ENCODE assay signal across 10 mouse cellular contexts in the genomic region with DNA sequence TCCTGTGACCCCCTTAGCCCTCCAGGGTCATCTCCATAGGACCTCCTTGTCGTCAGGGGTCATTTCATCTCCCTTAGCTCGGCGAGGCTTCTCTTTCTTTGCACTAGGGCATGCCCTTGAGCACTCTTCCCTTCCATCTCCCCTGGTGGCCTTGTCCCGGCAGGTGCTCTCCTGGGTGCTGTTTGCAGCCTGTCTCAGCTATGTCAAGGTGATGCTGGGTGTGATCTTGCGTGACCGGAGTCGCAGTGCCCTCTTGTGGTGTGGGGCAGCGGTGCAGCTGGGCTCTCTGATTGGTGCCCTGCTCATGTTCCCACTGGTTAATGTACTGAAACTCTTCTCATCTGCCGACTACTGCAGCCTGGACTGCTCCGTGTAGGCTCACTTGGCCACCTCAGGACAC. TPM values are rescaled to one million over a fixed set of nuclear protein-coding genes. Genes with fewer than 3 reads are reported as not detected.
A peak's percentile ranks its signal among the peaks of the same experiment; 100 is the strongest.
DNase-seq lines count a peak whose midpoint lies in the region; ATAC-seq and TF ChIP-seq lines count a peak whose summit lies in the region.
"Had no signal": no experiment of that assay in that cellular context is flagged by ENCODE, and none has a peak within 500 bp of the region (broad histone marks: within the 10 kb centered on the region; RNA-seq: fewer than 3 reads in every experiment).

No protein-coding gene starts in this region.

- H3K9ac ChIP-seq in midbrain, embryonic 13.5 days (replicated peaks): no peak overlapping the region
- H3K9ac ChIP-seq in midbrain, embryonic 11.5 days (ENCODE audit: low read length): no peak overlapping the region
- H3K9ac ChIP-seq: hindbrain, embryonic 15.5 days had no signal

- WGBS in midbrain, embryonic 13.5 days: 64% methylated on average over 10 of the region's 10 CpGs
- WGBS in midbrain, embryonic 11.5 days: 61% methylated on average over 10 of the region's 10 CpGs

- H3K4me1 ChIP-seq in midbrain, embryonic 13.5 days (replicated peaks): peaks cover 4% of the 10 kb centered on the region; the same call in 1 of the 2 replicates
- H3K4me1 ChIP-seq in midbrain, embryonic 11.5 days (ENCODE audit: control insufficient read depth, insufficient read depth, low read length): no peaks in the 10 kb centered on the region
- H3K4me1 ChIP-seq: hindbrain, embryonic 15.5 days had no signal

- DNase-seq in gastrocnemius, adult 2 months: peak; percentile 31
- DNase-seq in gastrocnemius, postnatal 14 days: no peak
- no peak for DNase-seq in midbrain, embryonic 11.5 days (ENCODE audit: low spot score, missing footprints)
- DNase-seq in adrenal gland, postnatal 10 days: peak; percentile 49
- peak; percentile 24 for DNase-seq in naive thymus-derived CD4-positive, alpha-beta T cell, adult 2 months (ENCODE audit: low read depth)
- DNase-seq in gastrocnemius, adult 18-20 months (ENCODE audit: low spot score): no peak
- no peak for DNase-seq in spleen, postnatal 14 days (ENCODE audit: low spot score in 2 of 2)
- DNase-seq: retina, postnatal 1 day had no signal

- H3K9me3 ChIP-seq in midbrain, embryonic 13.5 days: no peaks in the 10 kb centered on the region
- H3K9me3 ChIP-seq in midbrain, embryonic 11.5 days (ENCODE audit: control insufficient read depth, low read length): no peaks in the 10 kb centered on the region
- H3K9me3 ChIP-seq: hindbrain, embryonic 15.5 days had no signal

- H3K27ac ChIP-seq in gastrocnemius, adult 2 months: no peak overlapping the region
- H3K27ac ChIP-seq in midbrain, embryonic 13.5 days: no peak overlapping the region
- no peak overlapping the region for H3K27ac ChIP-seq in midbrain, embryonic 11.5 days (ENCODE audit: low read depth, low read length)
- H3K27ac ChIP-seq: hindbrain, embryonic 15.5 days had no signal

- no peaks in the 10 kb centered on the region for H3K36me3 ChIP-seq in midbrain, embryonic 13.5 days
- H3K36me3 ChIP-seq in midbrain, embryonic 11.5 days (ENCODE audit: control insufficient read depth, insufficient read depth, low read length): no peaks in the 10 kb centered on the region
- H3K36me3 ChIP-seq: hindbrain, embryonic 15.5 days had no signal

- TF ChIP-seq CTCF in gastrocnemius, adult 2 months (IDR thresholded peaks at IDR 0.05): peak; percentile 57

- H3K4me2 ChIP-seq in midbrain, embryonic 13.5 days (replicated peaks): no peak overlapping the region
- H3K4me2 ChIP-seq in midbrain, embryonic 11.5 days: no peak overlapping the region
- H3K4me2 ChIP-seq: hindbrain, embryonic 15.5 days had no signal

- intact Hi-C loops in gastrocnemius, adult 2 months (cut with DNase I): no loop called here
- intact Hi-C loops in gastrocnemius, postnatal 14 days (cut with DNase I; ENCODE audit: low total_unique reads): no loop called here

- no peak overlapping the region for H3K4me3 ChIP-seq in gastrocnemius, adult 2 months
- H3K4me3 ChIP-seq in midbrain, embryonic 13.5 days (replicated peaks): no peak overlapping the region
- H3K4me3 ChIP-seq in midbrain, embryonic 11.5 days (ENCODE audit: low read depth, low read length): no peak overlapping the region
- H3K4me3 ChIP-seq: hindbrain, embryonic 15.5 days had no signal

- no peaks in the 10 kb centered on the region for H3K27me3 ChIP-seq in midbrain, embryonic 13.5 days
- no peaks in the 10 kb centered on the region for H3K27me3 ChIP-seq in midbrain, embryonic 11.5 days (ENCODE audit: control insufficient read depth, insufficient read depth, low read length)
- H3K27me3 ChIP-seq: hindbrain, embryonic 15.5 days had no signal

- ATAC-seq in midbrain, embryonic 13.5 days: peak; percentile 15; the same call in 1 of the 2 replicates
- ATAC-seq in midbrain, embryonic 11.5 days (ENCODE audit: low FRiP score): no peak

RNA-seq across cellular contexts. Expression of a gene that starts 11.5 kb away (rescaled TPM):
- 1 to 10 TPM in 1 of 2 experiments, under 1 TPM in 1; 0.69 to 1.6 TPM for total RNA-seq in gastrocnemius, adult 2 months (2021)
- total RNA-seq in gastrocnemius, postnatal 14 days (2021): 1 to 10 TPM; 1.3 to 1.4 TPM
- 0.55 and 0.99 TPM in 2 replicates for polyA plus RNA-seq in midbrain, embryonic 13.5 days (2015; fragmentation: Nextera tagmentation; extraction: Ambion mirVana)
- 0.64 and 0.88 TPM in 2 replicates for polyA plus RNA-seq in midbrain, embryonic 11.5 days (2014; fragmentation: Nextera tagmentation; extraction: Ambion mirVana)
- total RNA-seq in adrenal gland, postnatal 10 days (2021): 1 to 10 TPM; 1.6 to 2.2 TPM
- 1 to 10 TPM in 1 of 2 experiments, under 1 TPM in 1; 0.94 to 1.3 TPM for total RNA-seq in gastrocnemius, adult 18-20 months (2021)

RNA-seq across cellular contexts. Expression of a gene that starts 27.8 kb away (rescaled TPM):
- 1 to 10 TPM; 1.8 to 2.6 TPM for total RNA-seq in gastrocnemius, adult 2 months (2021)
- 1 to 10 TPM; 3.8 to 4.8 TPM for total RNA-seq in gastrocnemius, postnatal 14 days (2021)
- polyA plus RNA-seq in midbrain, embryonic 13.5 days (2015; fragmentation: Nextera tagmentation; extraction: Ambion mirVana): 97.0 and 97.3 TPM in 2 replicates
- 85.9 and 96.4 TPM in 2 replicates for polyA plus RNA-seq in midbrain, embryonic 11.5 days (2014; fragmentation: Nextera tagmentation; extraction: Ambion mirVana)
- 1 to 10 TPM; 7.0 to 9.7 TPM for total RNA-seq in adrenal gland, postnatal 10 days (2021)
- 1 to 10 TPM; 1.8 to 2.1 TPM for total RNA-seq in gastrocnemius, adult 18-20 months (2021)

Comparison
In these comparisons a context has a peak if more than half of its experiments do, and no peak if none do; other contexts are left out.
1. DNase-seq: peak in gastrocnemius, adult 2 months (single experiment), adrenal gland, postnatal 10 days (single experiment) and naive thymus-derived CD4-positive, alpha-beta T cell, adult 2 months (single experiment); none in gastrocnemius, postnatal 14 days (single experiment), midbrain, embryonic 11.5 days (single experiment), gastrocnemius, adult 18-20 months (single experiment) and spleen, postnatal 14 days (0 of 2).